Mouse (Mus musculus): ENCODE measurements around the gene Fam160b1. TPM values are rescaled to one million over a fixed set of nuclear protein-coding genes. Genes with fewer than 3 reads are reported as not detected.

Fam160b1 gene
- 7.9 TPM for polyA plus RNA-seq (2014; fragmentation: Illumina TruSeq; extraction: RNeasy Lipid Tissue Mini Kit (QIAGEN cat#74804); ENCODE audit: insufficient read depth, low read depth, low replicate concordance)

DNA sequence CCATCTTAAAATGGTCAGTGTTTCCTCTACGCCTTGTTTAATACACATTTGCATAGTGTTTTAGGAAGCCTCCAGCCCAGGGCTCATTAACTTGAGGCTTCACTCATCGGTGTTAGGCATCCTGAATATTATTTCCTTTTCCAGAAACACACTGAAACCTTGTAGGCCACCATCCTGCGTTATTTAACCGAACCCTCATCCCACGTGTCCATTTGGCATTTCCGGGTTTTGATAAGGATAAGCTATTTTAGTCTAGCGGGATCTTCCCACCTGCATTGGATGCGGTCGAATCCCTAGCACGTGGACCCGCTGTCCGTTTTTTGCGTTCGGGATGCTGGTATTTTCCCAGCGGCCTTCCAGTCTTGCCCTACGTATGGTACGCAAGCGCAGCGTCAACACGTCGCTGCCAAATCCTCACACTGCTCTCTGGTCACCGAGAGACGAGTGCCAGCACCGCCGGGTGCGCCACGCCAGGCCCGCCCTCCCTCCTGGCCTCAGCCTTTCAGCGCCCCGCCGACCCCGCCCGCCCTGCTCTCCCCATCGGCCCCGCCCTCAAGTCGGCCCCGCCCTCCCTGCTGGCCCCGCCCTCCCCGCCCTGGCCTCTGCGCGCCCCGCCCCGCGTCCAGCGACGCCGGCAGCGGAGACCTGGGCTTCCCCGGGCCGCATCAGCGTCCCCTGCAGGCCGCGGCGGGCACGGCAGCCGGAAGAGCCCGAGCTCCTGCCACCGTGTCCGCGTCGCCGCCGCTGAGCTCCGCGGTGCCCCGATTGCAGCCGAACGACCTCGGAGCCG lies at the start of gene Fam160b1:
Gene Fam160b1 (plus strand): TSS at position 340 of the 790 bp plus-strand sequence.

DNA sequence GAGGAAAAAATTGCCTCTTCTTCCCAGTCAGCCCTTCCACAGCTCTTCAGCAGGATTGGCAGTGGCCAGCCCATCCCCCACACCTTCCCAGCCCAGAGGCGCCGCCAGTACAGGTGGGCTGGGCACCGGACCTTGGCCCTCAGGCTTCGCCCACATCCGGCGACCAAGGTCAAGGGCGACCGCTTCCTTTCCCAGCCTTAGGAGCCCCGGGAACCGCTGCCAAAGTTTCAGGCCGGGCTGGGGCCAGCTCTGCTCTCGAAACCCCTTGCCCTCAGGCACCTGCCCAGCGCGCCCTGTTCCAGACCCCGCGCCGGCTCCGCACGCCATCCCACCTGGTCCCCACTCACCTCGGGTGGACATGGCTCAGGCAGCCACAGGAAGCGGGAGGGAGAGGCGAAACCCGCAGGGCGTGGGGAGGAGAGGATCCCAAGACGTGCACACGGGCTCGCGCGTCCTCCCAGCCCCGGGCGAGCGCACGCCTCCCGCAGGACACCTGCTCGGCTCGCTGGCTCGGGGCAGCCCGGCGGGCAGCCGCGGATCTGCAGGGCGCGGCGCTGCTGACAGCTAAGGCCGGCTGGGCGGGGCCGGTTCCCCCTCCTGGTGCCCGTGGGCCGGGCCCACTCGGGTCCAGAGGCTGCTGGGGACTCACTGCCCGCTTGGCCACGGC lies 46.0 kb upstream of the Fam160b1 start, which contains the start of gene Ablim1:
Gene Ablim1 (minus strand): TSS at position 574 of the 667 bp plus-strand sequence.

Other genes starting within 250 kb of the Fam160b1 start
- 30.6 TPM for gene Ablim1, start 45.8 kb upstream of the Fam160b1 start, polyA plus RNA-seq (2014; fragmentation: Illumina TruSeq; extraction: RNeasy Lipid Tissue Mini Kit (QIAGEN cat#74804); ENCODE audit: insufficient read depth, low read depth, low replicate concordance)
- gene Trub1, start 92.2 kb downstream of the Fam160b1 start, polyA plus RNA-seq (2014; fragmentation: Illumina TruSeq; extraction: RNeasy Lipid Tissue Mini Kit (QIAGEN cat#74804); ENCODE audit: insufficient read depth, low read depth, low replicate concordance) = 3.8 TPM